Mouse (Mus musculus) olfactory bulb, adult 2 months (tissue): ENCODE measurements around the gene Srp68. TPM values are rescaled to one million over a fixed set of nuclear protein-coding genes. Genes with fewer than 3 reads are reported as not detected.

Experiments used
- H3K27ac ChIP-seq: fragments of 200-500 bp; 2 replicates; pipeline ENCODE4 v1.5.1; 2012; ENCODE audit warnings: low read depth, low read length; ENCODE audit not compliant: insufficient read depth
- H3K4me1 ChIP-seq: fragments of 200-500 bp; 2 replicates; pipeline ENCODE4 v1.6.1; 2012; ENCODE audit warnings: low read length; ENCODE audit not compliant: control insufficient read depth, insufficient read depth
- H3K4me3 ChIP-seq: fragments of 200-500 bp; 2 replicates; pipeline ENCODE4 v1.5.1; 2012; ENCODE audit warnings: mild to moderate bottlenecking, low read depth, low read length, moderate library complexity; ENCODE audit not compliant: insufficient read depth
- CTCF ChIP-seq: fragments of 200-500 bp; IDR thresholded peaks from 2 replicates; pipeline ENCODE4 v1.5.1; 2012; ENCODE audit warnings: low read depth, mild to moderate bottlenecking, low read length, moderate library complexity; ENCODE audit not compliant: insufficient read depth
- POLR2A ChIP-seq: fragments of 200-500 bp; IDR thresholded peaks from 2 replicates; pipeline ENCODE4 v1.6.1; 2012; ENCODE audit warnings: mild to moderate bottlenecking, low read depth, low read length, moderate library complexity; ENCODE audit not compliant: insufficient read depth
- WGBS: fragments of 180-500 bp; shearing (Covaris S2); methylation state at CpG from one replicate; pipeline ENCODE4 v1.1.7; 2018; 5-methylcytosine and 5-hydroxymethylcytosine counted together
- polyA plus RNA-seq: library from polyadenylated mRNA; stranded (reverse); fragments of >200 nt; gene quantifications from 2 replicates; pipeline ENCODE4 v1.2.4, GENCODE M21; 2012; ENCODE audit warnings: low replicate concordance; ENCODE audit not compliant: missing spikeins, insufficient read depth, insufficient read length

Srp68 gene
- polyA plus RNA-seq, 1 experiment = not detected

GRCm38 (mm10) chr11:116206678-116207077 is 67.3 kb downstream of the Srp68 start:
- no peak overlapping the region for H3K27ac ChIP-seq
- WGBS = 80% methylated on average over 4 of the region's 4 CpGs
- no peak for TF ChIP-seq POLR2A
- H3K4me1 ChIP-seq = no peaks in the 10 kb centered on the region
- no peak overlapping the region for H3K4me3 ChIP-seq

DNA sequence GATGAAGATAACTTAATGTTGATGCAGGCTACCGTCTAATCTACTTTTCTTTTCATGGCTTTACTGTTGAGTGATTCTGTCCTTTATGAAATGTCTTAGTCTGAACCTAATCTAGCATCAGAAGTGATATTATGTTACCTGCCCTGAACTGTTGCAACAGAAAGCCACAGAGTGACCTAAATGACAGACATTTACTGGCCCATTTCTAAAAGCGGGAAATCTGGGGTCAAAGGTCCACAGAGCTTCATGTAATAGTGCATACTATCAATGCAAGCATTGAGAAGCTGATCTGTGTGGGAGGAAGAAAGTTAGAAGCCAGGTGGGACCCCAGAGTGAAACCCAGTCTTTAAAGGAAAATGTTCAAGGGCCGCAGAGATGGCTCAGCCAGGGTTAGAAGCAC is 70.9 kb downstream of the Srp68 start:
- H3K27ac ChIP-seq = no peak overlapping the region
- no peak overlapping the region for H3K4me3 ChIP-seq
- H3K4me1 ChIP-seq = no peaks in the 10 kb centered on the region
- 96% methylated on average over 3 of the region's 3 CpGs for WGBS
- TF ChIP-seq CTCF (no peak), POLR2A (no peak)

DNA sequence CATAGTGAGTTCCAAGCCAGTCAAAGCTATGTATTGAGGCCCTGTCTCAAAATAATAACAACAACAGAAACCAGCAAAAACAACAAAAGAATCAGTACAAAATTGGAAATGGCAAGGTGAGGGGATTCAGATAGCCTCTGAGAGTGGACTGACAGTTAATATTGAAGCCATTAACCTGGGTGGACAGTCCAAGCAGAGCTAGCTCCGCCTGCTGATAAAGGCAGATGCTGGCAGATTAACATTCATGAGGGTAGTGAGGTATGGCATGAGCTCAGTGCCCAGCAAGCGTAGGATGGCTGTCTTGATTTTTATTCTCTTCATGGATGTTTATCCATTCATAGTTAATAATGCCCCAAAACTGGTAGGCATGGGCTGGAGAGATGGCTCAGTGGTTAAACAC is 72.9 kb downstream of the Srp68 start:
- 99% methylated on average over 2 of the region's 2 CpGs for WGBS

GRCm38 (mm10) chr11:116198639-116199531 is 75.1 kb downstream of the Srp68 start, which contains the start of the genes Ten1 and Acox1:
Gene Ten1, plus strand, starts transcription at chr11:116198855.
Gene Acox1, minus strand, starts transcription at chr11:116199045.
- under 1% methylated on average over 62 of the region's 62 CpGs for WGBS
- Histone ChIP-seq H3K4me1 (peaks cover 11% of the 10 kb centered on the region; the same call in 1 of the 2 replicates), H3K4me3 (peak within 1 kb of the TSS; percentile 91), H3K27ac (peak within 1 kb of the TSS; percentile 97)
- peak; percentile 71; the same call in 1 of the 2 replicates for TF ChIP-seq POLR2A
- no peak for TF ChIP-seq CTCF

More for the DNA sequence above, 72.9 kb downstream of the Srp68 start:
- TF ChIP-seq CTCF (no peak), POLR2A (no peak)
- Histone ChIP-seq H3K4me1 (peaks cover 6% of the 10 kb centered on the region; the same call in 1 of the 2 replicates), H3K4me3 (no peak overlapping the region), H3K27ac (no peak overlapping the region)

DNA sequence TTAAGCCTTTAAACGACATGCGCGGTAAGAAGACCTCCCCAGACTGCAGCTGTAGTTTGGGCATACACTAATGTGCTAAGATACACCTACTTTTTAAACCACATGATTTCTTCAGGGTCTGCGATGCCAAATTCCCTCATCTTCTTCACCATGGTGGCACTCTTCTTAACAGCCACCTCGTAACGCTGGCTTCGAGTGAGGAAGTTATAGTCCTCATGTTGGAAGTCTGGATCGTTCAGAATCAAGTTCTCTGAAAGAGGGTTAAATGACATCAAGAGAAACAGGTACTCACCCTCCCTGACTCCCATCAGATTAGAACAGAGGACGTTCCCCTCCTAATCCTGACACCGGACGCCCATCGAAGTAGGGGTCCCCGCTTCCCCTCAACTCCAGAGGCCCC is 75.9 kb downstream of the Srp68 start:
- Histone ChIP-seq H3K27ac (peak overlapping the region; percentile 87), H3K4me1 (peaks cover 11% of the 10 kb centered on the region; the same call in 1 of the 2 replicates), H3K4me3 (peak overlapping the region; percentile 91)
- WGBS = 6% methylated on average over 13 of the region's 13 CpGs
- no peak for TF ChIP-seq CTCF
- no peak for TF ChIP-seq POLR2A

DNA sequence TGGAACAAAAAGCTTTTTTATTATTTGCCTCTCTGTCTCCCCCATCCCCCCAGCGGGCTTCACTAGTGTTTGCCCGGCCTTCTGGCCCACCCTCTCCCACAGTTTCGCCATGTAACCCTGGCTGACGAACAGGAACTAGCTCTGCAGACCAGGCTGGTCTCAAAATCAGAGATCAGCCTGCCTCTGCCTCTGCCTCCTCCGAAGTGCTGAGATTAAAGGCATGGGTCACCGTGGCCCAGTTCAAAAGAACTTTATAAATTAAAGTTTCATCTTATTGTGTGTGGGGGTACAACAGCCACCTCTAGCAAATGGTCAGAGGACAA is 76.5 kb downstream of the Srp68 start:
- H3K4me1 ChIP-seq = peaks cover 11% of the 10 kb centered on the region; the same call in 1 of the 2 replicates
- H3K27ac ChIP-seq = no peak overlapping the region
- WGBS = 81% methylated on average over 6 of the region's 6 CpGs
- peak overlapping the region; percentile 17; the same call in 1 of the 2 replicates for H3K4me3 ChIP-seq
- TF ChIP-seq CTCF = no peak
- no peak for TF ChIP-seq POLR2A

- 90% methylated on average over 18 of the region's 18 CpGs for WGBS
- Histone ChIP-seq H3K27ac (no peak overlapping the region), H3K4me1 (peaks cover 11% of the 10 kb centered on the region; the same call in 1 of the 2 replicates), H3K4me3 (no peak overlapping the region)
- no peak for TF ChIP-seq POLR2A
- no peak for TF ChIP-seq CTCF
These were observed 77.0 kb downstream of the Srp68 start for GRCm38 (mm10) chr11:116196866-116197583.

GRCm38 (mm10) chr11:116196336-116196735 is 77.7 kb downstream of the Srp68 start:
- TF ChIP-seq CTCF = no peak
- no peak for TF ChIP-seq POLR2A

DNA sequence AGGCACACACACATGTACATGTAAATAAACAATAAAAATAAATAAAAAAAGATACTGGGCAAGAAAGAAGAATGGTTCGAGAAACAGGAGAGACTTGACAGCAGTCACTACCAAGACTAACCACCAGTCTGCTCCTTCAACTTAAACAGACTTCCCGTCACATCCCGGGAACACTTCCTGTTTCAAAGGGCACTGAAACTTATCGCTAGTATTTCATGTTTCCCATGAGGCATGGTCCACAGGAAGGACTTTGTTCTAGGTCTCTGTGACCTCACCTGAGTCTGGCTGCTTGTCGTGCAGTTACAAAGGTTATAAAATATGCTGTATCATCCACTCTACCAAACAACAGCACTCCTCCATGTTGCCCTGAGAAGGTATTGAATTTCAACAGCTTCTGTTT is 78.8 kb downstream of the Srp68 start:
- H3K4me1 ChIP-seq = peaks cover 11% of the 10 kb centered on the region; the same call in 1 of the 2 replicates

More at GRCm38 (mm10) chr11:116196336-116196735, 77.7 kb downstream of the Srp68 start:
- Histone ChIP-seq H3K4me3 (no peak overlapping the region), H3K4me1 (peaks cover 11% of the 10 kb centered on the region; the same call in 1 of the 2 replicates), H3K27ac (no peak overlapping the region)
- WGBS = 79% methylated on average over 3 of the region's 3 CpGs

More for the DNA sequence above, 78.8 kb downstream of the Srp68 start:
- TF ChIP-seq CTCF = no peak
- TF ChIP-seq POLR2A = no peak
- no peak overlapping the region for H3K4me3 ChIP-seq
- 81% methylated on average over 5 of the region's 5 CpGs for WGBS
- H3K27ac ChIP-seq = no peak overlapping the region

Other genes starting within 250 kb of the Srp68 start
- gene H3f3b, start 246.3 kb downstream of the Srp68 start, polyA plus RNA-seq = 341 and 464 TPM in 2 replicates
- gene Unk, start 243.9 kb downstream of the Srp68 start, polyA plus RNA-seq = 207 TPM in 1 of 2 replicates, not detected in the other
- not detected in 2 replicates for gene Unc13d, start 196.3 kb downstream of the Srp68 start, polyA plus RNA-seq
- 339 TPM in 1 of 2 replicates, not detected in the other for gene Wbp2, start 187.2 kb downstream of the Srp68 start, polyA plus RNA-seq
- not detected in 2 replicates for gene Trim47, start 147.0 kb downstream of the Srp68 start, polyA plus RNA-seq
- gene Trim65, start 143.1 kb downstream of the Srp68 start, polyA plus RNA-seq = not detected in 2 replicates
- gene Mrpl38, start 135.3 kb downstream of the Srp68 start, polyA plus RNA-seq = not detected in 2 replicates
- gene Fbf1, start 106.1 kb downstream of the Srp68 start, polyA plus RNA-seq = 87.6 TPM in 1 of 2 replicates, not detected in the other
- not detected in 2 replicates for gene Ten1, start 75.4 kb downstream of the Srp68 start, polyA plus RNA-seq
- gene Acox1, start 75.2 kb downstream of the Srp68 start, polyA plus RNA-seq = not detected in 2 replicates
- gene Evpl, start 36.1 kb downstream of the Srp68 start, polyA plus RNA-seq = not detected in 2 replicates
- gene Galr2, start 6.7 kb upstream of the Srp68 start, polyA plus RNA-seq = not detected in 2 replicates
- gene Exoc7, start 33.0 kb upstream of the Srp68 start, polyA plus RNA-seq = not detected in 2 replicates
- not detected in 2 replicates for gene Foxj1, start 61.2 kb upstream of the Srp68 start, polyA plus RNA-seq
- gene Rnf157, start 138.8 kb upstream of the Srp68 start, polyA plus RNA-seq = 199 TPM in 1 of 2 replicates, not detected in the other
- gene Ubald2, start 159.9 kb upstream of the Srp68 start, polyA plus RNA-seq = not detected in 2 replicates
- gene Qrich2, start 192.0 kb upstream of the Srp68 start, polyA plus RNA-seq = not detected in 2 replicates
- not detected in 2 replicates for gene Prpsap1, start 220.0 kb upstream of the Srp68 start, polyA plus RNA-seq